Mouse (Mus musculus): ENCODE measurements around the gene Ube2j2.

GRCm38 (mm10) chr4:155991908-155992230, 48.2 kb downstream of the Ube2j2 start:
- TF ChIP-seq CTCF (IDR thresholded peaks at IDR 0.05; ENCODE audit: insufficient read depth, low read length): no peak
- no peak for TF ChIP-seq POLR2A (IDR thresholded peaks at IDR 0.05; ENCODE audit: borderline replicate concordance, extremely low read depth, low read depth, low read length)
